Mouse (Mus musculus): Measurements from ENCODE around the gene Ino80d. TPM values are rescaled to one million over a fixed set of nuclear protein-coding genes. Genes with fewer than 3 reads are reported as not detected.

Gene Ino80d
- polyA plus RNA-seq, 1 experiment = 11.5 TPM

DNA sequence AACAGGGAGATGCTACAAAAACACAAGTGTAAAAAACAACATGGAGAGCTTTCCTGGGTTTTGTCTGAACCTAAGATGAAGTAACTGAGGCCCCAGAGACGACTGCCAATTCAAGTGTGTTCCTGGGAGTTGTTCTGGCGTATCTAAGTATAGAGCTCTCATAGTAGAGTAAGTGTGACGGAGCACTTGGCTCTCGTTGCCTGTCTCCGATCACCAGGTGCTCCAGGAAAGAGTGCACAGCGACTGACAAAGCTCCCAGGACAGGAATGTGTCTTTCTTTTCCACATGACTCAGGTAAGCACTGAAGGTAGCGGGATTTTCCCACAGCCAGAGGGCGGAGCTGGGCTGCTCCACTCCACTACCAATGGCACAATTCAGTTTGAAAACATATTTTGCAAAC is 63.6 kb downstream of the Ino80d start:
- Histone ChIP-seq H3K4me3 (ENCODE audit: low read depth, low read length) (no peak overlapping the region), H3K27ac (ENCODE audit: insufficient read depth, low read depth, low read length) (no peak overlapping the region), H3K4me1 (ENCODE audit: control insufficient read depth, insufficient read depth, insufficient read length, low read length) (no peaks in the 10 kb centered on the region; the same call in 1 of the 2 replicates), H3K36me3 (ENCODE audit: control insufficient read depth, insufficient read depth, low read length) (peaks cover 37% of the 10 kb centered on the region), H3K27me3 (ENCODE audit: control insufficient read depth, insufficient read depth, low read length) (no peaks in the 10 kb centered on the region)
- 65% methylated on average over 8 of the region's 8 CpGs for WGBS
- TF ChIP-seq CTCF (IDR thresholded peaks at IDR 0.05; ENCODE audit: extremely low read depth, insufficient read length, insufficient replicate concordance, low read depth, low read length) = no peak
- TF ChIP-seq POLR2A (IDR thresholded peaks at IDR 0.05; ENCODE audit: low read depth, low read length) = no peak

GRCm38 (mm10) chr1:63049977-63050376 is 64.5 kb downstream of the Ino80d start:
- WGBS = 46% methylated on average over 3 of the region's 3 CpGs
- H3K4me3 ChIP-seq (ENCODE audit: low read depth, low read length) = no peak overlapping the region
- no peak for TF ChIP-seq CTCF (IDR thresholded peaks at IDR 0.05; ENCODE audit: extremely low read depth, insufficient read length, insufficient replicate concordance, low read depth, low read length)
- no peak for TF ChIP-seq POLR2A (IDR thresholded peaks at IDR 0.05; ENCODE audit: low read depth, low read length)
- no peaks in the 10 kb centered on the region; the same call in 1 of the 2 replicates for H3K4me1 ChIP-seq (ENCODE audit: control insufficient read depth, insufficient read depth, insufficient read length, low read length)
- H3K27me3 ChIP-seq (ENCODE audit: control insufficient read depth, insufficient read depth, low read length) = no peaks in the 10 kb centered on the region
- no peak overlapping the region for H3K27ac ChIP-seq (ENCODE audit: insufficient read depth, low read depth, low read length)
- H3K36me3 ChIP-seq (ENCODE audit: control insufficient read depth, insufficient read depth, low read length) = peaks cover 31% of the 10 kb centered on the region

DNA sequence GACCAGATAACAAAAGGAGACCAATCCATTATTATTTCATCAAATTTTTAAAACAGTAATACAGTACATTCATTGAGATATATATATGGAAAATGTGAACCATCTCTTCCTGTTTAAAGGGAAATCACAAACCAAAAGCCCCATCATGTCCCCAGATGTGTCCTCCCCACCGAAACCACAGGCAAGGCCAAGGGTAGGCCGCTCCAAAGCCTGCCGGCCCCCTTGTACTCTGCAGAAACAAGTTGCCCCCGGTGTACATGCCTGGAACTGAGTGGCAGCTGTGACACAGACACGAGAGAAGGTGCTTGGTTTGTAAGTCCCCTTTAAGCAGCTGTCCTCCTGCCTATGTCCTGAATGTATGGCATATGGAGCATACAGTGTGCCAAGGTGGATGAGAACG is 66.5 kb downstream of the Ino80d start:
- H3K4me1 ChIP-seq (ENCODE audit: control insufficient read depth, insufficient read depth, insufficient read length, low read length) = no peaks in the 10 kb centered on the region; the same call in 1 of the 2 replicates
- H3K36me3 ChIP-seq (ENCODE audit: control insufficient read depth, insufficient read depth, low read length) = peaks cover 28% of the 10 kb centered on the region
- no peak overlapping the region for H3K4me3 ChIP-seq (ENCODE audit: low read depth, low read length)
- H3K27ac ChIP-seq (ENCODE audit: insufficient read depth, low read depth, low read length) = no peak overlapping the region
- 82% methylated on average over 6 of the region's 6 CpGs for WGBS
- H3K27me3 ChIP-seq (ENCODE audit: control insufficient read depth, insufficient read depth, low read length) = no peaks in the 10 kb centered on the region
- TF ChIP-seq POLR2A (IDR thresholded peaks at IDR 0.05; ENCODE audit: low read depth, low read length) (no peak), CTCF (IDR thresholded peaks at IDR 0.05; ENCODE audit: extremely low read depth, insufficient read length, insufficient replicate concordance, low read depth, low read length) (no peak)

GRCm38 (mm10) chr1:63032929-63033328 is 81.5 kb downstream of the Ino80d start:
- TF ChIP-seq POLR2A (IDR thresholded peaks at IDR 0.05; ENCODE audit: low read depth, low read length) (no peak), CTCF (IDR thresholded peaks at IDR 0.05; ENCODE audit: extremely low read depth, insufficient read length, insufficient replicate concordance, low read depth, low read length) (no peak)
- Histone ChIP-seq H3K36me3 (ENCODE audit: control insufficient read depth, insufficient read depth, low read length) (no peaks in the 10 kb centered on the region), H3K27ac (ENCODE audit: insufficient read depth, low read depth, low read length) (no peak overlapping the region), H3K27me3 (ENCODE audit: control insufficient read depth, insufficient read depth, low read length) (no peaks in the 10 kb centered on the region), H3K4me3 (ENCODE audit: low read depth, low read length) (no peak overlapping the region), H3K4me1 (ENCODE audit: control insufficient read depth, insufficient read depth, insufficient read length, low read length) (no peaks in the 10 kb centered on the region)
- 56% methylated on average over 3 of the region's 3 CpGs for WGBS

- Histone ChIP-seq H3K27me3 (ENCODE audit: control insufficient read depth, insufficient read depth, low read length) (no peaks in the 10 kb centered on the region), H3K4me3 (ENCODE audit: low read depth, low read length) (no peak overlapping the region), H3K36me3 (ENCODE audit: control insufficient read depth, insufficient read depth, low read length) (no peaks in the 10 kb centered on the region), H3K4me1 (ENCODE audit: control insufficient read depth, insufficient read depth, insufficient read length, low read length) (peaks cover 4% of the 10 kb centered on the region; the same call in 1 of the 2 replicates), H3K27ac (ENCODE audit: insufficient read depth, low read depth, low read length) (peak overlapping the region; percentile 66; the same call in 1 of the 2 replicates)
- WGBS = 16% methylated on average over 2 of the region's 2 CpGs
- TF ChIP-seq CTCF (IDR thresholded peaks at IDR 0.05; ENCODE audit: extremely low read depth, insufficient read length, insufficient replicate concordance, low read depth, low read length) (no peak), POLR2A (IDR thresholded peaks at IDR 0.05; ENCODE audit: low read depth, low read length) (no peak)
Observed at GRCm38 (mm10) chr1:63019916-63020315, 94.6 kb downstream of the Ino80d start.

DNA sequence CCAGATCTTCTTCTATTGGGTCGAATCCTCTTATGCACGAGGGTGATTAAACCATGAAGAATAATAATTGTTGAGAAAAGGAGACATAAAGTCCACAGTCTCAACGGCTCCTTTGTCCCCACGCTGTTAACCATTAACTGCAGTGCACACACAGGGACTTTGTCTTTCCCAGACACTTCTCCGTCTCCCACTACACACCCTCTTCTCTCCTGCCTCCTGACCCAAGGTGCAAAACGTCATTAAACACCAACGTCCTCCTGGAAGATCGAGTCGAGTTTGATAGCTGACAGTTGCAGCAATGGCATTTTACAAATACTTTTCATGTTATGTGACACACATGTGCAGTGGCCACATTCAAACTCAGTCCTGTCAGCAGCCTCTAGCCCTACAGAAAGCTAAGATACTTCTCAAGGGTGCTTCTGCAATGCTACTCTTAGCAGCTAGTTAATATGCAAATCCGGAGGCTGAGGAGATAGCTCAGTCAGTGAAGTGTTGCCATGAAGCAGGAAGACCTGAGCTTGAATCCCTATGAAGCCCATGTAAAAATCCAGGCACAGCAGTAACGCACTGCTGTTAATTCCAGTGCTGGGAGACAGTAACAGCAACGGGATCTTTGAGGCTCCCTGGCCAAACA is 109.3 kb downstream of the Ino80d start:
- Histone ChIP-seq H3K4me3 (ENCODE audit: low read depth, low read length) (no peak overlapping the region), H3K36me3 (ENCODE audit: control insufficient read depth, insufficient read depth, low read length) (no peaks in the 10 kb centered on the region), H3K4me1 (ENCODE audit: control insufficient read depth, insufficient read depth, insufficient read length, low read length) (peaks cover 20% of the 10 kb centered on the region; the same call in 1 of the 2 replicates), H3K27ac (ENCODE audit: insufficient read depth, low read depth, low read length) (peak overlapping the region; percentile 98), H3K27me3 (ENCODE audit: control insufficient read depth, insufficient read depth, low read length) (no peaks in the 10 kb centered on the region)
- WGBS = 21% methylated on average over 12 of the region's 12 CpGs
- TF ChIP-seq POLR2A (IDR thresholded peaks at IDR 0.05; ENCODE audit: low read depth, low read length) (no peak), CTCF (IDR thresholded peaks at IDR 0.05; ENCODE audit: extremely low read depth, insufficient read length, insufficient replicate concordance, low read depth, low read length) (no peak)

GRCm38 (mm10) chr1:63001874-63002273 is 112.6 kb downstream of the Ino80d start:
- H3K27ac ChIP-seq (ENCODE audit: insufficient read depth, low read depth, low read length) = 0 out of 2 replicates have a peak overlapping the region, but pooled peaks have one; percentile 0
- peaks cover 20% of the 10 kb centered on the region; the same call in 1 of the 2 replicates for H3K4me1 ChIP-seq (ENCODE audit: control insufficient read depth, insufficient read depth, insufficient read length, low read length)
- no peaks in the 10 kb centered on the region for H3K36me3 ChIP-seq (ENCODE audit: control insufficient read depth, insufficient read depth, low read length)
- no peak overlapping the region for H3K4me3 ChIP-seq (ENCODE audit: low read depth, low read length)
- no peak for TF ChIP-seq CTCF (IDR thresholded peaks at IDR 0.05; ENCODE audit: extremely low read depth, insufficient read length, insufficient replicate concordance, low read depth, low read length)
- no peak for TF ChIP-seq POLR2A (IDR thresholded peaks at IDR 0.05; ENCODE audit: low read depth, low read length)
- no peaks in the 10 kb centered on the region for H3K27me3 ChIP-seq (ENCODE audit: control insufficient read depth, insufficient read depth, low read length)
- 27% methylated on average over 3 of the region's 3 CpGs for WGBS
